Mouse (Mus musculus): ENCODE measurements around the gene Jmjd6. TPM values are rescaled to one million over a fixed set of nuclear protein-coding genes. Genes with fewer than 3 reads are reported as not detected.
A peak's percentile ranks its signal among the peaks of the same experiment; 100 is the strongest.

Jmjd6 gene
- polyA plus RNA-seq (2014; fragmentation: Nextera tagmentation; extraction: Ambion mirVana): 93.1 and 102 TPM in 2 replicates

GRCm38 (mm10) chr11:116843261-116844233 is at the start of gene Jmjd6, which contains the start of gene Mettl23:
TSS of gene Jmjd6 (minus strand) at chr11:116843449.
TSS of gene Mettl23 (plus strand) at chr11:116843278.
- peak within 1 kb of the TSS; percentile 96 for H3K9ac ChIP-seq (ENCODE audit: low read depth, low read length)
- DNase-seq (ENCODE audit: low spot score) (peak; percentile 94), ATAC-seq (replicated peaks; ENCODE audit: low FRiP score) (peak; percentile 92)
- H3K4me3 ChIP-seq (ENCODE audit: low read depth, low read length): peak within 1 kb of the TSS; percentile 91
- WGBS: under 1% methylated on average over 72 of the region's 72 CpGs
- H3K27me3 ChIP-seq (replicated peaks; ENCODE audit: control insufficient read depth, insufficient read depth, low read length): no peaks in the 10 kb centered on the region
- H3K36me3 ChIP-seq (ENCODE audit: control insufficient read depth, insufficient read depth, low read length): peaks cover 28% of the 10 kb centered on the region
- H3K9me3 ChIP-seq (ENCODE audit: control insufficient read depth, low read length): no peaks in the 10 kb centered on the region
- H3K4me2 ChIP-seq: peak within 1 kb of the TSS; percentile 93
- H3K27ac ChIP-seq (ENCODE audit: low read depth, low read length): peak within 1 kb of the TSS; percentile 99
- peaks cover 29% of the 10 kb centered on the region for H3K4me1 ChIP-seq (replicated peaks; ENCODE audit: control insufficient read depth, insufficient read depth, low read length)

- 55% methylated on average over 5 of the region's 5 CpGs for WGBS
- ATAC-seq (replicated peaks; ENCODE audit: low FRiP score): no peak
- peaks cover 8% of the 10 kb centered on the region for H3K27me3 ChIP-seq (replicated peaks; ENCODE audit: control insufficient read depth, insufficient read depth, low read length)
These were observed 43.9 kb upstream of the Jmjd6 start for GRCm38 (mm10) chr11:116887136-116887535.

GRCm38 (mm10) chr11:116885275-116886151 is 42.3 kb upstream of the Jmjd6 start:
- peak; percentile 69 for DNase-seq (ENCODE audit: low spot score)
- Histone ChIP-seq H3K4me1 (replicated peaks; ENCODE audit: control insufficient read depth, insufficient read depth, low read length) (peaks cover 3% of the 10 kb centered on the region; the same call in 1 of the 2 replicates), H3K4me2 (peak overlapping the region; percentile 54), H3K27me3 (replicated peaks; ENCODE audit: control insufficient read depth, insufficient read depth, low read length) (peaks cover 5% of the 10 kb centered on the region), H3K9ac (ENCODE audit: low read depth, low read length) (no peak overlapping the region), H3K4me3 (ENCODE audit: low read depth, low read length) (peak overlapping the region; percentile 17; the same call in 1 of the 2 replicates), H3K36me3 (ENCODE audit: control insufficient read depth, insufficient read depth, low read length) (no peaks in the 10 kb centered on the region), H3K9me3 (ENCODE audit: control insufficient read depth, low read length) (no peaks in the 10 kb centered on the region), H3K27ac (ENCODE audit: low read depth, low read length) (no peak overlapping the region)
- 9% methylated on average over 27 of the region's 28 CpGs for WGBS
- no peak for ATAC-seq (replicated peaks; ENCODE audit: low FRiP score)

More at GRCm38 (mm10) chr11:116887136-116887535, 43.9 kb upstream of the Jmjd6 start:
- no peaks in the 10 kb centered on the region for H3K9me3 ChIP-seq (ENCODE audit: control insufficient read depth, low read length)
- DNase-seq (ENCODE audit: low spot score): no peak
- peaks cover 3% of the 10 kb centered on the region; the same call in 1 of the 2 replicates for H3K4me1 ChIP-seq (replicated peaks; ENCODE audit: control insufficient read depth, insufficient read depth, low read length)
- H3K4me3 ChIP-seq (ENCODE audit: low read depth, low read length): no peak overlapping the region
- H3K27ac ChIP-seq (ENCODE audit: low read depth, low read length): no peak overlapping the region
- no peaks in the 10 kb centered on the region for H3K36me3 ChIP-seq (ENCODE audit: control insufficient read depth, insufficient read depth, low read length)
- no peak overlapping the region for H3K4me2 ChIP-seq
- no peak overlapping the region for H3K9ac ChIP-seq (ENCODE audit: low read depth, low read length)

GRCm38 (mm10) chr11:116884061-116884460 is 40.8 kb upstream of the Jmjd6 start:
- Histone ChIP-seq H3K4me3 (ENCODE audit: low read depth, low read length) (no peak overlapping the region), H3K9me3 (ENCODE audit: control insufficient read depth, low read length) (no peaks in the 10 kb centered on the region), H3K36me3 (ENCODE audit: control insufficient read depth, insufficient read depth, low read length) (no peaks in the 10 kb centered on the region), H3K4me1 (replicated peaks; ENCODE audit: control insufficient read depth, insufficient read depth, low read length) (peaks cover 3% of the 10 kb centered on the region; the same call in 1 of the 2 replicates), H3K27ac (ENCODE audit: low read depth, low read length) (no peak overlapping the region), H3K27me3 (replicated peaks; ENCODE audit: control insufficient read depth, insufficient read depth, low read length) (peaks cover 3% of the 10 kb centered on the region), H3K9ac (ENCODE audit: low read depth, low read length) (no peak overlapping the region), H3K4me2 (no peak overlapping the region)
- ATAC-seq (replicated peaks; ENCODE audit: low FRiP score) (no peak), DNase-seq (ENCODE audit: low spot score) (no peak)
- WGBS: 75% methylated on average over 6 of the region's 6 CpGs

DNA sequence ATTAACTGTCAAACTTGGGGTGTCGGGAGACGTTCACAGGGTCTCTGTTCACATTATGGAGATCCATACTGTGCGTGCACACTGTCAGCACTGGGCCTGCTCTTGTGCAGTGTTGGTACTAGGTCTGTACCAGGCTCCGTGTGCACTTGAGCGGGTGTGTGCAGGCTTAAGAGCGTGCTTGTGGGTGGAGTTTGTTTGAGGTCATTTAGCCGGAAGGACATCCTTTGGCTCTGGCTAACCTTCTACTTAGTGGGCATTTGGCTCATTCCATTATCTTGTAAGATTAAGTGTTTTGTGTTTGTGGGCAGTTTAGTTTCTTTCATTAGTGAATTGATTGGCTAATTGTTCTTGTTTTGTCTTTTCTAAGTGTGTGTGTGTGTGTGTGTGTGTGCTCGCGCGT is 39.2 kb upstream of the Jmjd6 start:
- H3K4me2 ChIP-seq: no peak overlapping the region
- no peaks in the 10 kb centered on the region for H3K9me3 ChIP-seq (ENCODE audit: control insufficient read depth, low read length)
- H3K4me3 ChIP-seq (ENCODE audit: low read depth, low read length): no peak overlapping the region
- DNase-seq (ENCODE audit: low spot score) (no peak), ATAC-seq (replicated peaks; ENCODE audit: low FRiP score) (no peak)
- peaks cover 3% of the 10 kb centered on the region for H3K27me3 ChIP-seq (replicated peaks; ENCODE audit: control insufficient read depth, insufficient read depth, low read length)
- H3K9ac ChIP-seq (ENCODE audit: low read depth, low read length): no peak overlapping the region
- no peak overlapping the region for H3K27ac ChIP-seq (ENCODE audit: low read depth, low read length)
- H3K4me1 ChIP-seq (replicated peaks; ENCODE audit: control insufficient read depth, insufficient read depth, low read length): peaks cover 3% of the 10 kb centered on the region; the same call in 1 of the 2 replicates
- H3K36me3 ChIP-seq (ENCODE audit: control insufficient read depth, insufficient read depth, low read length): no peaks in the 10 kb centered on the region
- 78% methylated on average over 10 of the region's 10 CpGs for WGBS

- no peak for ATAC-seq (replicated peaks; ENCODE audit: low FRiP score)
- Histone ChIP-seq H3K4me2 (no peak overlapping the region), H3K9ac (ENCODE audit: low read depth, low read length) (no peak overlapping the region), H3K4me1 (replicated peaks; ENCODE audit: control insufficient read depth, insufficient read depth, low read length) (peaks cover 3% of the 10 kb centered on the region; the same call in 1 of the 2 replicates), H3K4me3 (ENCODE audit: low read depth, low read length) (no peak overlapping the region), H3K27ac (ENCODE audit: low read depth, low read length) (no peak overlapping the region), H3K27me3 (replicated peaks; ENCODE audit: control insufficient read depth, insufficient read depth, low read length) (no peaks in the 10 kb centered on the region; the same call in 1 of the 2 replicates), H3K9me3 (ENCODE audit: control insufficient read depth, low read length) (no peaks in the 10 kb centered on the region), H3K36me3 (ENCODE audit: control insufficient read depth, insufficient read depth, low read length) (no peaks in the 10 kb centered on the region)
- 81% methylated on average over 5 of the region's 5 CpGs for WGBS
- DNase-seq (ENCODE audit: low spot score): no peak
These were observed 38.2 kb upstream of the Jmjd6 start for GRCm38 (mm10) chr11:116881440-116881839.

- no peaks in the 10 kb centered on the region for H3K9me3 ChIP-seq (ENCODE audit: control insufficient read depth, low read length)
- no peak overlapping the region for H3K4me3 ChIP-seq (ENCODE audit: low read depth, low read length)
- no peak overlapping the region for H3K4me2 ChIP-seq
- H3K36me3 ChIP-seq (ENCODE audit: control insufficient read depth, insufficient read depth, low read length): no peaks in the 10 kb centered on the region
- H3K27ac ChIP-seq (ENCODE audit: low read depth, low read length): no peak overlapping the region
- WGBS: 75% methylated on average over 7 of the region's 7 CpGs
- no peak for ATAC-seq (replicated peaks; ENCODE audit: low FRiP score)
- peaks cover 3% of the 10 kb centered on the region; the same call in 1 of the 2 replicates for H3K4me1 ChIP-seq (replicated peaks; ENCODE audit: control insufficient read depth, insufficient read depth, low read length)
- H3K9ac ChIP-seq (ENCODE audit: low read depth, low read length): no peak overlapping the region
- DNase-seq (ENCODE audit: low spot score): no peak
- H3K27me3 ChIP-seq (replicated peaks; ENCODE audit: control insufficient read depth, insufficient read depth, low read length): no peaks in the 10 kb centered on the region; the same call in 1 of the 2 replicates
These were observed 37.6 kb upstream of the Jmjd6 start for GRCm38 (mm10) chr11:116880839-116881238.

DNA sequence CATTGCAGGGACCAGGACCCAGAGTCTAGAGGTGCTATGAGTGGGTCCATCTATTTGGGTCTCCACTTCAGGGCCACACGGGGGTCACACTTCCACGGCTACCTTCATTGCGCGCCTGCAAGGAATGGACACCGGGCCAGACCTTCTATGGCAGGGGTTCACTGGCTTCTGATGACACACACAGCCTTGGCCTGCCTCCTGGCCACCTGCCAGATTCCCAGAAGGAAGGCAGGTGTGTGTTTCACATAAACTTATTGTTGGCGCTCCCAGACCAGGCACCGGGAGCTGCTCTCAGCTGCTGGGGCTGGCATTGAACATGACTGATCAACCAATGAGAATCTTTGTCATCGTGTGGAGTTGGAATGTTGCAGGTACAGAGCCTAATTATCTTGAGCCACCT is 35.2 kb upstream of the Jmjd6 start:
- H3K27ac ChIP-seq (ENCODE audit: low read depth, low read length): no peak overlapping the region
- WGBS: 93% methylated on average over 8 of the region's 8 CpGs
- no peak for DNase-seq (ENCODE audit: low spot score)

More for the DNA sequence above, 35.2 kb upstream of the Jmjd6 start:
- Histone ChIP-seq H3K4me2 (no peak overlapping the region), H3K9ac (ENCODE audit: low read depth, low read length) (no peak overlapping the region), H3K36me3 (ENCODE audit: control insufficient read depth, insufficient read depth, low read length) (0 out of 2 replicates have a peak, but pooled peaks cover 3% of the 10 kb centered on the region), H3K4me1 (replicated peaks; ENCODE audit: control insufficient read depth, insufficient read depth, low read length) (no peaks in the 10 kb centered on the region; the same call in 1 of the 2 replicates), H3K27me3 (replicated peaks; ENCODE audit: control insufficient read depth, insufficient read depth, low read length) (no peaks in the 10 kb centered on the region), H3K4me3 (ENCODE audit: low read depth, low read length) (no peak overlapping the region), H3K9me3 (ENCODE audit: control insufficient read depth, low read length) (no peaks in the 10 kb centered on the region)
- ATAC-seq (replicated peaks; ENCODE audit: low FRiP score): no peak

Data from liver, embryonic 11.5 days (tissue).